In the genomic region with DNA sequence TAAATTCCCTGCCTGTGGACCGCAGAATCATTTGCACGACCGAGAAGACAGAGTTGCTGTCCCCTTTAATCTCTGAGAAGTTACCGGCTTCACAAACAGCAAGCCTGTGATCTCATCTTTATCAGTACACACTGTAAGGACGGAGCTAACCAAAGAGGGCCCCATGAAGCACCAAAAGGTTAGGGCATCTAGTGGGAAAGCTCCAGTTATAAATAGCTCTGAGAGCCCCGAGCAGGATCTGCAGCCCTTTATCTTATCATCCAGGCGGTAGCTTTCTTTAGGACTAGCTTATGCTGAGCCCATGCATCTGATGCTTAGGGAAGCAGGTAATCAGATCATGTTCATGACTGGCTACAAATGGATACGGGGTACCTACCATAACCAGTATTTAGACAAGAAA, we compare ENCODE assay signal across 10 mouse cellular contexts.
DNase-seq lines count a peak whose midpoint lies in the region; ATAC-seq and TF ChIP-seq lines count a peak whose summit lies in the region.
"Had no signal": no experiment of that assay in that cellular context is flagged by ENCODE, and none has a peak within 500 bp of the region (broad histone marks: within the 10 kb centered on the region; RNA-seq: fewer than 3 reads in every experiment).

No protein-coding gene starts in this region.

- no peak overlapping the region for H3K4me2 ChIP-seq in kidney, postnatal 0 days (ENCODE audit: low read length)
- H3K4me2 ChIP-seq: midbrain, embryonic 11.5 days had no signal

- peak overlapping the region; percentile 77 for H3K27ac ChIP-seq in kidney, postnatal 0 days
- no peak overlapping the region for H3K27ac ChIP-seq in thymus, adult 2 months (ENCODE audit: control insufficient read depth, insufficient read depth, low read length)

- no peaks in the 10 kb centered on the region for H3K36me3 ChIP-seq in kidney, postnatal 0 days (ENCODE audit: insufficient read depth, low read length)
- no peaks in the 10 kb centered on the region for H3K36me3 ChIP-seq in thymus, adult 2 months (ENCODE audit: control insufficient read depth, insufficient read depth, low read length)

- no peak for TF ChIP-seq CTCF in kidney, postnatal 0 days (IDR thresholded peaks at IDR 0.05; ENCODE audit: low read depth)
- no peak for TF ChIP-seq CTCF in thymus, adult 2 months (IDR thresholded peaks at IDR 0.05; ENCODE audit: borderline replicate concordance, control insufficient read depth, extremely low read depth, insufficient read depth, low read length, poor library complexity)

- no peaks in the 10 kb centered on the region for H3K9me3 ChIP-seq in kidney, postnatal 0 days (replicated peaks; ENCODE audit: low read length)

- DNase-seq in kidney, postnatal 0 days (ENCODE audit: low spot score) = no peak
- no peak for DNase-seq in kidney, postnatal 10 days
- DNase-seq in c-Kit-positive CD71-positive TER-119-negative erythroid progenitor cells, embryonic 14.5 days (ENCODE audit: low read depth) = peak; percentile 56
- peak; percentile 12 for DNase-seq in heart, postnatal 4 days
- DNase-seq in thymus, adult 2 months = no peak
- no peak for DNase-seq in urinary bladder, adult 2 months (ENCODE audit: low spot score)
- DNase-seq: gastrocnemius, postnatal 36 days had no signal

- no peak overlapping the region for H3K4me3 ChIP-seq in kidney, postnatal 0 days (replicated peaks; ENCODE audit: low read depth, low read length)
- H3K4me3 ChIP-seq in thymus, adult 2 months (ENCODE audit: control insufficient read depth, insufficient read depth, low read length) = no peak overlapping the region
- H3K4me3 ChIP-seq: erythroblast, embryonic 14.5 days had no signal

- 41% methylated on average over 8 of the region's 8 CpGs for WGBS in kidney, postnatal 0 days
- 12% methylated on average over 8 of the region's 8 CpGs for WGBS in thymus, adult 2 months

- no peak overlapping the region for H3K9ac ChIP-seq in kidney, postnatal 0 days (ENCODE audit: low read depth, low read length)

- peaks cover 4% of the 10 kb centered on the region; the same call in 1 of the 2 replicates for H3K4me1 ChIP-seq in kidney, postnatal 0 days (replicated peaks; ENCODE audit: insufficient read depth, low read length)
- H3K4me1 ChIP-seq in thymus, adult 2 months (replicated peaks; ENCODE audit: control insufficient read depth, insufficient read depth, low read length) = peaks cover 8% of the 10 kb centered on the region

- ATAC-seq in kidney, postnatal 0 days (replicated peaks; ENCODE audit: low FRiP score, low read depth) = no peak
- ATAC-seq in megakaryocyte-erythroid progenitor cell, adult 5-6 weeks (replicated peaks; ENCODE audit: low FRiP score, low TSS enrichment, poor library complexity, severe bottlenecking) = peak; percentile 77

- no peaks in the 10 kb centered on the region for H3K27me3 ChIP-seq in kidney, postnatal 0 days (ENCODE audit: insufficient read depth, low read length)
- H3K27me3 ChIP-seq in thymus, adult 2 months (ENCODE audit: control insufficient read depth, insufficient read depth, low read length) = no peaks in the 10 kb centered on the region; the same call in 1 of the 2 replicates

- no peak for TF ChIP-seq POLR2A in thymus, adult 2 months (IDR thresholded peaks at IDR 0.05; ENCODE audit: control insufficient read depth, extremely low read depth, insufficient read depth, low read length, poor library complexity)

Comparison
In these comparisons a context has a peak if more than half of its experiments do, and no peak if none do; other contexts are left out.
1. DNase-seq: peak in c-Kit-positive CD71-positive TER-119-negative erythroid progenitor cells, embryonic 14.5 days (single experiment) and heart, postnatal 4 days (single experiment); none in kidney, postnatal 0 days (single experiment), kidney, postnatal 10 days (single experiment), thymus, adult 2 months (single experiment) and urinary bladder, adult 2 months (single experiment).